Mouse (Mus musculus) limb, embryonic 11.5 days (tissue): ENCODE data around the gene Trrap. TPM values are rescaled to one million over a fixed set of nuclear protein-coding genes. Genes with fewer than 3 reads are reported as not detected.

ENCODE experiments used
- ATAC-seq: fragments of 200-750 bp; cut with Nextera tagmentation; 2 replicates; pipeline ENCODE4 v1.8.0; 2017; ENCODE audit warnings: low read depth; ENCODE audit not compliant: insufficient number of reproducible peaks, low FRiP score, low TSS enrichment
- DNase-seq: peaks from one replicate; pipeline ENCODE4 v3.0.0-alpha.2; 2015; ENCODE audit warnings: low spot score
- H3K27ac ChIP-seq: fragments of 300-500 bp; sonication (generic); replicated peaks from 2 replicates; pipeline ENCODE4 v1.5.1; 2014; ENCODE audit warnings: low read depth, mild to moderate bottlenecking, low read length
- H3K27me3 ChIP-seq: fragments of 300-500 bp; sonication (generic); 2 replicates; pipeline ENCODE4 v1.6.1; 2014; ENCODE audit warnings: mild to moderate bottlenecking, low read length, mixed read lengths; ENCODE audit not compliant: control insufficient read depth, insufficient read depth
- H3K36me3 ChIP-seq: fragments of 300-500 bp; sonication (generic); 2 replicates; pipeline ENCODE4 v1.6.1; 2014; ENCODE audit warnings: mild to moderate bottlenecking, low read length, moderate library complexity, mixed read lengths; ENCODE audit not compliant: control insufficient read depth, insufficient read depth
- H3K4me1 ChIP-seq: fragments of 300-500 bp; sonication (generic); 2 replicates; pipeline ENCODE4 v1.6.1; 2014; ENCODE audit warnings: low read length, mixed read lengths; ENCODE audit not compliant: control insufficient read depth, insufficient read depth
- H3K4me2 ChIP-seq: fragments of 300-500 bp; sonication (generic); 2 replicates; pipeline ENCODE4 v1.6.1; 2014; ENCODE audit warnings: low read depth, mild to moderate bottlenecking, moderate library complexity; ENCODE audit not compliant: severe bottlenecking
- H3K4me3 ChIP-seq: fragments of 300-500 bp; sonication (generic); 2 replicates; pipeline ENCODE4 v1.5.1; 2014; ENCODE audit warnings: low read depth, low read length
- H3K9ac ChIP-seq: fragments of 300-500 bp; sonication (generic); 2 replicates; pipeline ENCODE4 v1.6.1; 2014; ENCODE audit warnings: mild to moderate bottlenecking, low read length
- H3K9me3 ChIP-seq: fragments of 300-500 bp; sonication (generic); 2 replicates; pipeline ENCODE4 v1.6.1; 2016; ENCODE audit warnings: low read length; ENCODE audit not compliant: control insufficient read depth
- WGBS: fragments of 180-500 bp; shearing (Covaris S2); extraction: QIAGEN DNeasy Blood & Tissue Kit; methylation state at CpG from one replicate; pipeline ENCODE4 v1.1.7; 2014; 5-methylcytosine and 5-hydroxymethylcytosine counted together
- polyA plus RNA-seq: library from polyadenylated mRNA; unstranded; fragments of >200 nt; fragmentation: Nextera tagmentation; extraction: Ambion mirVana; gene quantifications from 2 replicates; pipeline ENCODE4 v1.2.1, GENCODE M21; 2014

The Trrap gene
- polyA plus RNA-seq, 1 experiment from 2014 or later: 105 TPM

- ATAC-seq: peak; percentile 39; the same call in 1 of the 2 replicates
- H3K4me3 ChIP-seq: no peak overlapping the region
- no peak overlapping the region for H3K9ac ChIP-seq
- no peaks in the 10 kb centered on the region for H3K9me3 ChIP-seq
- no peaks in the 10 kb centered on the region for H3K27me3 ChIP-seq
- H3K36me3 ChIP-seq: peaks cover 57% of the 10 kb centered on the region
- 72% methylated on average over 6 of the region's 6 CpGs for WGBS
- H3K27ac ChIP-seq: no peak overlapping the region
- DNase-seq: peak; percentile 34
- H3K4me1 ChIP-seq: no peaks in the 10 kb centered on the region
- no peak overlapping the region for H3K4me2 ChIP-seq
These were observed 27.2 kb downstream of the Trrap start for GRCm38 (mm10) chr5:144794687-144795086.

- Histone ChIP-seq H3K9me3 (no peaks in the 10 kb centered on the region), H3K36me3 (peaks cover 65% of the 10 kb centered on the region), H3K27ac (no peak overlapping the region), H3K4me2 (no peak overlapping the region), H3K27me3 (no peaks in the 10 kb centered on the region), H3K4me1 (no peaks in the 10 kb centered on the region), H3K4me3 (no peak overlapping the region), H3K9ac (no peak overlapping the region)
- DNase-seq: no peak
- WGBS: 95% methylated on average over 7 of the region's 7 CpGs
- no peak for ATAC-seq
These were observed 29.6 kb downstream of the Trrap start for GRCm38 (mm10) chr5:144797116-144797515.

- no peaks in the 10 kb centered on the region for H3K27me3 ChIP-seq
- DNase-seq (no peak), ATAC-seq (no peak)
- WGBS: 91% methylated on average over 8 of the region's 8 CpGs
- no peak overlapping the region for H3K4me2 ChIP-seq
- H3K36me3 ChIP-seq: peaks cover 68% of the 10 kb centered on the region
- H3K9me3 ChIP-seq: no peaks in the 10 kb centered on the region
- no peak overlapping the region for H3K9ac ChIP-seq
- no peak overlapping the region for H3K4me3 ChIP-seq
- H3K4me1 ChIP-seq: no peaks in the 10 kb centered on the region
- H3K27ac ChIP-seq: no peak overlapping the region
These were observed 35.5 kb downstream of the Trrap start for GRCm38 (mm10) chr5:144803066-144803465.

DNA sequence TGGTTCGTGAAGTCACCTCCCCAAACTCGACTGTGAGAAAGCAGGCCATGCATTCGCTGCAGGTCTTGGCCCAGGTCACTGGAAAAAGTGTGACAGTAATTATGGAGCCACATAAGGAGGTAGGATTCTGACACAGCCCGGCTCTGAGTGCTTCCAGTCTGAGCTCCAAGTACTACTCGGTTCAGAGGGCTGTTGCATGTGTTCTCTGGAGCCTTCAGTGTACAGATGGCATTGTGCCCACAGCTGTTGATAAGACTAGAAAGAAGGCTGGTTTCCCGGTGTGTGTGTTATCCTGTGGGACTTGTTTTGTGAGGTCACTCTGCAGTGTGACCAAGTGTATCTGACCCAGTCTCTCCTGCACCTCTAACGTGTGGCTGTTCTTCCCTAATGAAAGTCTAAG, 36.6 kb downstream of the Trrap start:
- H3K4me3 ChIP-seq: no peak overlapping the region
- no peaks in the 10 kb centered on the region for H3K9me3 ChIP-seq
- H3K4me2 ChIP-seq: no peak overlapping the region
- DNase-seq (no peak), ATAC-seq (no peak)
- no peak overlapping the region for H3K27ac ChIP-seq
- H3K36me3 ChIP-seq: peaks cover 66% of the 10 kb centered on the region
- H3K4me1 ChIP-seq: no peaks in the 10 kb centered on the region
- no peak overlapping the region for H3K9ac ChIP-seq
- no peaks in the 10 kb centered on the region for H3K27me3 ChIP-seq
- 91% methylated on average over 7 of the region's 7 CpGs for WGBS

DNA sequence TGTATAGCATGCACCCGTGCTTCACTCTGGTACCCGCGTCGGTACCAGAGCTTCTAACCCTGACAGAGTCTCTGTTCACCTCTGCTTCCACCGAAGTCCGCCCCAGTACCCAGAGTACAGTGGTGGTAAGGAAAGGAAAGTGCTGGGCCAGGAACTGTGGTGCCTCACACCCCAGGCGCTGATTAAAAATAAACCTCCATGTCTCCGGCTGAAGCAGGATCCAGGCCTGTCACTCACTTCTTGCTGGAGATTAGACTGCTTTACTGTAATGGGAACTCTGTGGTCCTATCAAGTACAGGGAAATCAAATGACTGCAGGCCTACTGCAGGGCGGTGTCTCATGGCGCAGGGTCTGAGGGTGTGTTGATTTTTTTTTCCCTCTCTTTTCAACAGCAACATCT, 39.4 kb downstream of the Trrap start:
- no peaks in the 10 kb centered on the region; the same call in 1 of the 2 replicates for H3K9me3 ChIP-seq
- no peak for ATAC-seq
- H3K27ac ChIP-seq: no peak overlapping the region
- DNase-seq: no peak
- no peak overlapping the region for H3K9ac ChIP-seq
- H3K27me3 ChIP-seq: no peaks in the 10 kb centered on the region
- no peak overlapping the region for H3K4me3 ChIP-seq
- 95% methylated on average over 10 of the region's 10 CpGs for WGBS
- no peak overlapping the region for H3K4me2 ChIP-seq
- no peaks in the 10 kb centered on the region for H3K4me1 ChIP-seq
- H3K36me3 ChIP-seq: peaks cover 65% of the 10 kb centered on the region

GRCm38 (mm10) chr5:144828365-144829102, 61.0 kb downstream of the Trrap start:
- Histone ChIP-seq H3K9me3 (no peaks in the 10 kb centered on the region), H3K9ac (no peak overlapping the region), H3K4me2 (no peak overlapping the region), H3K27me3 (no peaks in the 10 kb centered on the region), H3K4me3 (no peak overlapping the region), H3K4me1 (no peaks in the 10 kb centered on the region), H3K27ac (no peak overlapping the region), H3K36me3 (peaks cover 62% of the 10 kb centered on the region)
- no peak for ATAC-seq
- DNase-seq: no peak
- WGBS: 94% methylated on average over 20 of the region's 20 CpGs

GRCm38 (mm10) chr5:144829631-144830030, 62.1 kb downstream of the Trrap start:
- no peak overlapping the region for H3K9ac ChIP-seq
- no peak for ATAC-seq
- H3K4me3 ChIP-seq: no peak overlapping the region
- WGBS: 98% methylated on average over 4 of the region's 4 CpGs
- H3K27me3 ChIP-seq: no peaks in the 10 kb centered on the region
- no peaks in the 10 kb centered on the region for H3K9me3 ChIP-seq
- no peak overlapping the region for H3K4me2 ChIP-seq
- no peaks in the 10 kb centered on the region for H3K4me1 ChIP-seq
- DNase-seq: no peak
- no peak overlapping the region for H3K27ac ChIP-seq
- H3K36me3 ChIP-seq: peaks cover 58% of the 10 kb centered on the region

DNA sequence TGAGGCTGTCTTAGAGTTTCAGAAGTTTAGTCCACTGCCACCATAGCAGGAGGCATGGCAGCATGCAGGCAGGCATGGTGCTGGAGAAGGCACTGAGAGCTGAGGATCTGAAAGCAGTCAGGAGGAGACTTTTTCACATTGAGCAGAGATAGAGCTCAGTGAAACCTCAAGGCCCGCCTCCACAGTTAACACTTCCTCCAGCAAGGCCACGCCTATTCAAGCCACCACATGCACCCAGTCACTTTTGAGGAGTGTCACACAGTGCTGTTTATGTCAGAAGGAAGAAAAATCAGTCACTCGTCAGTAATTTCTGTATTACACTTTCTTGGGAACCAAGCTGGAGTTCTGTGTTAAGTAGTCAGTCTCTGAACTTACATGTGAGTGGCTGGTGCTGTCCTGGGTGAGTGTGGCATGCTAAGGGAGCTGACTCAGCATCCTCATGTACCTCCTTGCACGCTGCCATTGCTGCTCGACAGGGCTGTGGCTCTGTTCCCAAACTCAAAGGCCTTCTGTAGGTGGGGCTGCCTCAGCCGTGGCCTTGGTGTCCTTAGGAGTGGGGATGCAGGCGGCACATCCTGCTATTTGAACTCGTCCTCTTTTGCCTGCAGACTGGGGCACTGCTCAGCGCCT, 64.4 kb downstream of the Trrap start:
- no peak for DNase-seq
- ATAC-seq: no peak
- Histone ChIP-seq H3K27me3 (no peaks in the 10 kb centered on the region), H3K4me3 (no peak overlapping the region), H3K27ac (no peak overlapping the region), H3K4me1 (no peaks in the 10 kb centered on the region), H3K36me3 (peaks cover 58% of the 10 kb centered on the region), H3K4me2 (no peak overlapping the region), H3K9ac (no peak overlapping the region), H3K9me3 (no peaks in the 10 kb centered on the region)
- 90% methylated on average over 9 of the region's 9 CpGs for WGBS
